Mouse (Mus musculus): ENCODE measurements around the gene Kbtbd12.

- no peak for TF ChIP-seq POLR2A (IDR thresholded peaks at IDR 0.05; ENCODE audit: low read depth, low read length)
- TF ChIP-seq CTCF (IDR thresholded peaks at IDR 0.05; ENCODE audit: extremely low read depth, insufficient read depth, insufficient read length, insufficient replicate concordance) = no peak
These were observed 123.8 kb downstream of the Kbtbd12 start for GRCm38 (mm10) chr6:88513984-88514383.
